Mouse (Mus musculus): ENCODE data around the gene Olfr818. TPM values are rescaled to one million over a fixed set of nuclear protein-coding genes. Genes with fewer than 3 reads are reported as not detected.

Gene Olfr818
- not detected for polyA plus RNA-seq (2015; fragmentation: Illumina TruSeq; extraction: RNeasy Lipid Tissue Mini Kit (QIAGEN cat#74804); ENCODE audit: low read depth, low replicate concordance)

DNA sequence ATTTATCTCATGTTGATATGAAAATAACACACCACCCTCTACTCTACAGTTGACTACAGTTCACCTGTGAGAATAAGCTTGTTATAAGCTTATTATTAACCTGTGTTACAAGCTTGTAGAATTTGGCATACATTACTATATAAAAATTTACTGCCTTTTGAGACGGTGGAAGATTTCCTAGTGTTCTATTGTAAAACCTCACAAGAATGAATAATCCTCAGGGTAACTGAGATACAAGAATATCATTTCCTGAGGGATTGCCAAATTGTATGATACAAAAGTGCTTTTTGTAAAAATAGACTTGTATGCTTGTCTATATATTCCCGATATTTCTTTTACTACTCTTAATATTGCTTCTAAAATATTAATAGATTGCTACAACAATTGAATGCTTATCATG lies at the start of gene Olfr818:
Gene Olfr818, minus strand, starts transcription at position 101 of the 400 bp plus-strand sequence.

DNA sequence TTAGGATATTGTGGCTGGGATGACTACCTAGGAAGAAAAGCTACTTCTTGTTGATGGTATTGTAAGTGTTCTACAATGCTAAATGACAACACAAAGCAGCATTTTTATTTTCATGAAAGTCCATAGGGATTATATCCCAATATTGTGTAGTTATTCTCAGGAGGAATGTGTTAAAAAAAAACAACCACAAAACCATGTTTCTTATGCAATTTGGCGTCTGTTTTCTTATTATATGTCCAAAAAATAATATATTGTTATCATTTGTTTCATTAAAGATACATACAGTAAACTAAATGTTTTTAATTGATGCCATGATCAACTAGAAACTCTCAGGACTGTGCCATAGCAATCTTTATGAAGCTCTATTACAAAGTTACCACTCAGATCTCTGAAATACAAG lies 36.1 kb upstream of the Olfr818 start, which contains the start of gene Gm10310:
Gene Gm10310, minus strand, starts transcription at position 101 of the 400 bp plus-strand sequence.

DNA sequence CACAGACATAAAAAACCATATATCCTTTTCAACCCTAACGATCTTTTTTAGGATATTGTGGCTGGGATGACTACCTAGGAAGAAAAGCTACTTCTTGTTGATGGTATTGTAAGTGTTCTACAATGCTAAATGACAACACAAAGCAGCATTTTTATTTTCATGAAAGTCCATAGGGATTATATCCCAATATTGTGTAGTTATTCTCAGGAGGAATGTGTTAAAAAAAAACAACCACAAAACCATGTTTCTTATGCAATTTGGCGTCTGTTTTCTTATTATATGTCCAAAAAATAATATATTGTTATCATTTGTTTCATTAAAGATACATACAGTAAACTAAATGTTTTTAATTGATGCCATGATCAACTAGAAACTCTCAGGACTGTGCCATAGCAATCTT lies 27.1 kb upstream of the Olfr818 start, which contains the start of gene Olfr247:
Gene Olfr247, minus strand, starts transcription at position 101 of the 400 bp plus-strand sequence.

DNA sequence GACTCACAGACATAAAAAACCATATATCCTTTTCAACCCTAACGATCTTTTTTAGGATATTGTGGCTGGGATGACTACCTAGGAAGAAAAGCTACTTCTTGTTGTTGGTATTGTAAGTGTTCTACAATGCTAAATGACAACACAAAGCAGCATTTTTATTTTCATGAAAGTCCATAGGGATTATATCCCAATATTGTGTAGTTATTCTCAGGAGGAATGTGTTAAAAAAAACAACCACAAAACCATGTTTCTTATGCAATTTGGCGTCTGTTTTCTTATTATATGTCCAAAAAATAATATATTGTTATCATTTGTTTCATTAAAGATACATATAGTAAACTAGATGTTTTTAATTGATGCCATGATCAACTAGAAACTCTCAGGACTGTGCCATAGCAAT lies 18.3 kb upstream of the Olfr818 start, which contains the start of gene Olfr819:
Gene Olfr819, minus strand, starts transcription at position 101 of the 400 bp plus-strand sequence.

DNA sequence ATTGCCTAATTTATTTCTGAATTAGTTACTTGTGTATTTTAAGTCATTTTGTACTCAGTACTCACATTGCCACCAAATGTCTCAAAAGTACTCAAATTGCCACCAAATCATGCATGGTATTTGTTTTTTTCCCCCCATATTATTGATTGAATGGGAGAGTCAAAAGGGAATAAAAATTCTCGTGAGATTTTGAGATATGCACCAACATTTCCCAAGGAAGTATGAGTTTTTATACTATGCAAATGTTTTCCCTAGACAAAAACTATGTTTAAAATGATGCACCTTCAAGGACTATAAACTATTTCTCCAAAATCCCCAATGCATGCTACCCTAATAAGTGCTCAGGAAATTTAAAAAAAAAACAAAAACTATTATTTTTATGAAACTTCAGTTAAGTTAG lies 33.4 kb downstream of the Olfr818 start, which contains the start of gene Olfr816:
Gene Olfr816, minus strand, starts transcription at position 101 of the 400 bp plus-strand sequence.

DNA sequence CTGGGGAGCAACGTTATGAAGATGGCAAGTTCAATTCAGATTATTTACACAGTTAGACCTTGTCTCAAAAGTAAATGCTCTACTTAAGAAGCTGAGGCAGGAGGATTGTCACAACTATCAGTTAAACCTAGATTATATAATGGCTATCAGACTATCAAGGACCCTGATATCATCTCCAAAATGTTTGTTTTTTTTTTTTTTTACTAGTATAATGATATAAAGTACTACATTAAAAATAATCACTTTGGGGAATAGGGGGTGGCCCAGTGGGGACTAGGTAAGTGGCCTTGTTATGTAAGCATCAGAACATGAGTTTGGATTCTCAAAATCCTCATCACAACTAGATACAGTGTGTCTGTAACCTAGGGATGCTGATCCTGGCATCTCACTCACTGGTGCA lies 43.1 kb downstream of the Olfr818 start, which contains the start of gene Olfr815:
Gene Olfr815, minus strand, starts transcription at position 101 of the 400 bp plus-strand sequence.

Other genes with a start within 250 kb of the Olfr818 start
- not detected for gene Olfr804, start 245.9 kb downstream of the Olfr818 start, polyA plus RNA-seq (2015; fragmentation: Illumina TruSeq; extraction: RNeasy Lipid Tissue Mini Kit (QIAGEN cat#74804); ENCODE audit: low read depth, low replicate concordance)
- not detected for gene Olfr805, start 219.7 kb downstream of the Olfr818 start, polyA plus RNA-seq (2015; fragmentation: Illumina TruSeq; extraction: RNeasy Lipid Tissue Mini Kit (QIAGEN cat#74804); ENCODE audit: low read depth, low replicate concordance)
- gene Olfr806, start 207.2 kb downstream of the Olfr818 start, polyA plus RNA-seq (2015; fragmentation: Illumina TruSeq; extraction: RNeasy Lipid Tissue Mini Kit (QIAGEN cat#74804); ENCODE audit: low read depth, low replicate concordance) = not detected
- not detected for gene Olfr807, start 191.3 kb downstream of the Olfr818 start, polyA plus RNA-seq (2015; fragmentation: Illumina TruSeq; extraction: RNeasy Lipid Tissue Mini Kit (QIAGEN cat#74804); ENCODE audit: low read depth, low replicate concordance)
- not detected for gene Olfr808, start 183.6 kb downstream of the Olfr818 start, polyA plus RNA-seq (2015; fragmentation: Illumina TruSeq; extraction: RNeasy Lipid Tissue Mini Kit (QIAGEN cat#74804); ENCODE audit: low read depth, low replicate concordance)
- gene Olfr809, start 174.5 kb downstream of the Olfr818 start, polyA plus RNA-seq (2015; fragmentation: Illumina TruSeq; extraction: RNeasy Lipid Tissue Mini Kit (QIAGEN cat#74804); ENCODE audit: low read depth, low replicate concordance) = not detected
- gene Olfr810, start 154.2 kb downstream of the Olfr818 start, polyA plus RNA-seq (2015; fragmentation: Illumina TruSeq; extraction: RNeasy Lipid Tissue Mini Kit (QIAGEN cat#74804); ENCODE audit: low read depth, low replicate concordance) = not detected
- gene Olfr811, start 144.7 kb downstream of the Olfr818 start, polyA plus RNA-seq (2015; fragmentation: Illumina TruSeq; extraction: RNeasy Lipid Tissue Mini Kit (QIAGEN cat#74804); ENCODE audit: low read depth, low replicate concordance) = not detected
- gene Olfr812, start 103.0 kb downstream of the Olfr818 start, polyA plus RNA-seq (2015; fragmentation: Illumina TruSeq; extraction: RNeasy Lipid Tissue Mini Kit (QIAGEN cat#74804); ENCODE audit: low read depth, low replicate concordance) = not detected
- not detected for gene Olfr813, start 93.7 kb downstream of the Olfr818 start, polyA plus RNA-seq (2015; fragmentation: Illumina TruSeq; extraction: RNeasy Lipid Tissue Mini Kit (QIAGEN cat#74804); ENCODE audit: low read depth, low replicate concordance)
- not detected for gene Olfr814, start 69.2 kb downstream of the Olfr818 start, polyA plus RNA-seq (2015; fragmentation: Illumina TruSeq; extraction: RNeasy Lipid Tissue Mini Kit (QIAGEN cat#74804); ENCODE audit: low read depth, low replicate concordance)
- gene Olfr815, start 43.2 kb downstream of the Olfr818 start, polyA plus RNA-seq (2015; fragmentation: Illumina TruSeq; extraction: RNeasy Lipid Tissue Mini Kit (QIAGEN cat#74804); ENCODE audit: low read depth, low replicate concordance) = not detected
- not detected for gene Olfr816, start 33.5 kb downstream of the Olfr818 start, polyA plus RNA-seq (2015; fragmentation: Illumina TruSeq; extraction: RNeasy Lipid Tissue Mini Kit (QIAGEN cat#74804); ENCODE audit: low read depth, low replicate concordance)
- gene Olfr819, start 18.2 kb upstream of the Olfr818 start, polyA plus RNA-seq (2015; fragmentation: Illumina TruSeq; extraction: RNeasy Lipid Tissue Mini Kit (QIAGEN cat#74804); ENCODE audit: low read depth, low replicate concordance) = not detected
- gene Olfr247, start 27.0 kb upstream of the Olfr818 start, polyA plus RNA-seq (2015; fragmentation: Illumina TruSeq; extraction: RNeasy Lipid Tissue Mini Kit (QIAGEN cat#74804); ENCODE audit: low read depth, low replicate concordance) = not detected
- gene Gm10310, start 36.0 kb upstream of the Olfr818 start, polyA plus RNA-seq (2015; fragmentation: Illumina TruSeq; extraction: RNeasy Lipid Tissue Mini Kit (QIAGEN cat#74804); ENCODE audit: low read depth, low replicate concordance) = not detected
- not detected for gene Olfr820, start 63.5 kb upstream of the Olfr818 start, polyA plus RNA-seq (2015; fragmentation: Illumina TruSeq; extraction: RNeasy Lipid Tissue Mini Kit (QIAGEN cat#74804); ENCODE audit: low read depth, low replicate concordance)
- not detected for gene Olfr821, start 81.2 kb upstream of the Olfr818 start, polyA plus RNA-seq (2015; fragmentation: Illumina TruSeq; extraction: RNeasy Lipid Tissue Mini Kit (QIAGEN cat#74804); ENCODE audit: low read depth, low replicate concordance)
- gene Olfr822, start 122.1 kb upstream of the Olfr818 start, polyA plus RNA-seq (2015; fragmentation: Illumina TruSeq; extraction: RNeasy Lipid Tissue Mini Kit (QIAGEN cat#74804); ENCODE audit: low read depth, low replicate concordance) = not detected
- not detected for gene Olfr823, start 166.3 kb upstream of the Olfr818 start, polyA plus RNA-seq (2015; fragmentation: Illumina TruSeq; extraction: RNeasy Lipid Tissue Mini Kit (QIAGEN cat#74804); ENCODE audit: low read depth, low replicate concordance)
- not detected for gene Olfr824, start 180.9 kb upstream of the Olfr818 start, polyA plus RNA-seq (2015; fragmentation: Illumina TruSeq; extraction: RNeasy Lipid Tissue Mini Kit (QIAGEN cat#74804); ENCODE audit: low read depth, low replicate concordance)
- not detected for gene Olfr825, start 217.7 kb upstream of the Olfr818 start, polyA plus RNA-seq (2015; fragmentation: Illumina TruSeq; extraction: RNeasy Lipid Tissue Mini Kit (QIAGEN cat#74804); ENCODE audit: low read depth, low replicate concordance)
- not detected for gene Olfr826, start 235.1 kb upstream of the Olfr818 start, polyA plus RNA-seq (2015; fragmentation: Illumina TruSeq; extraction: RNeasy Lipid Tissue Mini Kit (QIAGEN cat#74804); ENCODE audit: low read depth, low replicate concordance)

Measured in brain, adult 10 weeks (tissue).